Mouse (Mus musculus): Measurements from ENCODE around the gene Sh3bp4.
A peak's percentile ranks its signal among the peaks of the same experiment; 100 is the strongest.

Sh3bp4 gene

DNA sequence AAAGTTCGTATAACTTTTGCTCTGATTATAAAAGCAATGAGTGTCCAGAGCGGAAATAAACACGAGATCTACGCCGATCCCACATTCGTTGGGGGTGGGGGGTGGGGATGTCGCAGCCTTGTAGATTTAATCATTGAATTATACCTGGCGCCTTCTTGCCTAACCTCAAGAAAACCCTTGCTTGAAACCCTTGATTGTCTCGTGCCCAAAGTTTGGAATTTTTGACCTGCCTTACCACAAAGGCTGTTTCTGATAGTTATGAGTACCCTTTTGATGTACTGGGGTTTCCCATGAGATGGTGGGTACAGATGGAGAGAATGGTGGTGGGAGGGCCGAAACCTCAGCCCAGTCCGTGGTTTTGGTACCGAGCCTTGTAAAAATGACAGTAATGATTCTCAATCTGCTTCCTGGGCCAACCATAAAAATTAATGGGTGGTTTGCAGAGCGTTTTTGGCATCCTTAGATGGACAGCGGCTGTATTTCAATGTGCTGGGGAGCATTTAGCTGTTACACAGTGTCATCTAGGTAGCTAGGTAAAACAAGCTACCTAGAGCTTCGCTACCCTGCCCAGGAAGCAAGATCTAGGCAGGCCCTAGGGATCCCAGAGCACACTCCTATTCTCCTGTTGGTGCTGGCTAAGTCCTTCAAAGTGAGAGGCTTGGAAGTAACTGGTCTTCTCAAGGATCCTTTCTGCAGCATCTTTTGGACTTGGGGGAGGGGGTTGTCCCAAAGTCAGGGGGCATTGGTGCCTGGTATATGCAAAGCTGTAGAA, 1.3 kb downstream of the Sh3bp4 start:
- DNase-seq (ENCODE audit: low read depth, low spot score): no peak

DNA sequence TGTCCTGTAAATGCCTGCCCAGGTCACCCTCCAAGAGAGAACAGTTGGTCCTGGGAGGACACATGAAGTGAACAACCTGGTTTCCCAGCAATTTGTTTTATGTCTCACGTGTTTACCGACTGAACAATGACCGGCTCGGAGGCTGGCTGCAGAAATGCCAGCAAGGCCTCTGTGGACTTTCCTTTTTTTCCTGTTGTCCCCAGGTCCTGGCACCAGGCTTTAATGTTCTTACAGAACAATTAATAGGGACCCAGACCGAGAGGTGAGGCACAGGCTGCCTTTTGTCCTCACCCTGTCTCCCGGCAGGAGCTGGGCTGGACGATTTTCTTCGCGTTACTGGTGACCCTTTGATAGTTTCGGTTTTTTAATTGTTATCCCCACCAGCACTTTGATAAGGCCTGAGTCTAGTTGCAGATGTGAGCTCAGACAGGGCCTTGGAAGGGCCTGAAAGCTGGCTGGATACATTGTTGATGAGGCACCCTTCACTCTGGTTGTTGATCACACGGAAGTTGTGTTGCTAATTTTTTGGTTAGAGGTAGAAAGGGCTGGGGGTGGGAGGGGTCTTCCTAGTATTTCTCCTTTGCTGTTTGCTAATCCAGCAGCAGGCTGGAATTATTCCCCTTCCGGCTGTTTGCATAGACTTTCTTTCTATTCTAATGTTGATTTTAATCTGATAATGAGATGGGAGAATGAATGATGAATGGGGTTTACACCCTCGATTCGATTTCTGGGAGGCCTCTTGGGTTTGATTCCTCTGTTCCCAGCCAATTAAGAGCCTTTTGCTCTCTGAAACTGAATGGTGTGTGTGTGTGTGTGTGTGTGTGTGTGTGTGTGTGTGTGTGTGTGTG, 2.2 kb downstream of the Sh3bp4 start:
- peak; percentile 34 for DNase-seq (ENCODE audit: low read depth, low spot score)

GRCm38 (mm10) chr1:89073291-89073846, 3.2 kb downstream of the Sh3bp4 start:
- no peak for DNase-seq (ENCODE audit: low read depth, low spot score)

- DNase-seq (ENCODE audit: low read depth, low spot score): no peak
Observed at GRCm38 (mm10) chr1:89074678-89075077, 4.5 kb downstream of the Sh3bp4 start.

DNA sequence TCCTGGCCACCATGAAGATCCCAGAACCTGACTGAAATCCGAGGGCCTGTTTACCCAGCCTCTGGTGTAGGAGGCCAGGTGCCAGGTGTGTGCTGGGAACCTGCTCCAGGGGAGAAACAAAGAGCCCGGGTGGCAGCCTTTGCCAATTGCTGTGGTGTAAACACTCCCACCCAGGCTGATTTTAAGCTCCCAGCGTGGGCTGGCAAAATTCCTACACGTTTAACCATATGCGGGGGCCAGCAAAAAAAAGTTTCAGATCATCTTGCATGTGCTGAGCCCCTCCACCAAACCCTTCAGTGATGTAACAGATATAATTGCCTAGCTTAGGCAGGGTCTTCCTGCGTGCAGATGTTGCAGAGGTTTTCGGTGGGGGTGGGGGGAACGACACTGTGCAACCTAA, 4.9 kb downstream of the Sh3bp4 start:
- DNase-seq (ENCODE audit: low read depth, low spot score): no peak

- no peak for DNase-seq (ENCODE audit: low read depth, low spot score)
Observed at GRCm38 (mm10) chr1:89076777-89077176, 6.6 kb downstream of the Sh3bp4 start.

DNA sequence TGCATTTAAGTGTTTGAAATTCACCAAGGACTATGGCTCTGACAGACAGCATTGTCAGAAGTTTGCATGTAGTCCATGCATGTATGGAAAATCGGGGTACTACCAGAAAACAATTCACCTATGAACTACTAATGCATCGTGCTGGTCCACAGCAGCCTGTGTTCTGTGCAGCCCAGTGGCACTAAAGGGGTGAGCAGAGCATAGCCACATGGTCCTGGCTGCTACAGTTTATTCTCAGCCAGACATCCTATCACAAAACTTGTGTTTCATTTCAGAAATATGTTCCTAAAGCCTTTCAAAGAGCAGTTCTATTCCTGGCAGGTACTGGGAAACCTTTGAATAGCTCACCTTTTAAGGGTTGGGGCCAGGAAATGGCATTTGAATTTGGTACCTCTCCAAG, 8.0 kb downstream of the Sh3bp4 start:
- no peak for DNase-seq (ENCODE audit: low read depth, low spot score)

DNA sequence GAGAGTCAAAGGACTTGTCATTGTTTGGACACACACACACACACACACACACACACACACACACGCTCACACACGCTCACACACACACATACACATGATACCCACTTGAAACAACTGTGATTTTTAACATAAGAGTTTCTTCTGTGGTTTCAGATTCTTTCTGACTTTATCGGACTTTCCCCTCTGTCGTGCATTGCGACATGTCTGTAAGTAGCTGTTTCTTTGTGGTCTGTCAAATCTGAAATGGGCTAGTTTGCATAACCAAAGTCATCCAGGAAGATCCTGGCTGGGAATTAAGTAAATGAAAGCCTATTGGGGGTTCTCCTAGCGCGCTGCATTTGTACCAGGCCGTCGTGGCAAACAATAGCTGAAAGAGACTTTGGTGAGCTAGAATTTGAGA, 8.5 kb downstream of the Sh3bp4 start:
- DNase-seq (ENCODE audit: low read depth, low spot score): no peak

DNA sequence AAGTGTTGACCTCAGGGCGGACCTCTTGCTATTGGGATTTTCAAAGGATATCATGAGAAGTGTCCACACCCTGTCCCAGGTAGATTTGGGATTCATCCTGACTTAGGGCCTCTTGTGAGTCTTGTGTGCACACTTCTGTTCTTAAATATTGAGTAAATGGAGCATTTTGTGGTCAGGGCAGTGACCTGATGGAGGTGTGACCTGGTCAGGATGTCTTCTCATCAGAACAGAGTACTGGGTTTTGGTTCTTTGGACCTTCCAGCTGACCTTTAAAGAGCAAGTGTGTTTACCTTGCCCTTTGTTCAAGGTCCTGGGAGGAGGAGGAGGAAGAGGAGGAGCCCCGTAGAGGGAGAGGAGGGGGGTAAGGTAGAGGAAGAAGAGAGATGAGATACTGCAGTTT, 9.0 kb downstream of the Sh3bp4 start:
- DNase-seq (ENCODE audit: low read depth, low spot score): no peak

DNA sequence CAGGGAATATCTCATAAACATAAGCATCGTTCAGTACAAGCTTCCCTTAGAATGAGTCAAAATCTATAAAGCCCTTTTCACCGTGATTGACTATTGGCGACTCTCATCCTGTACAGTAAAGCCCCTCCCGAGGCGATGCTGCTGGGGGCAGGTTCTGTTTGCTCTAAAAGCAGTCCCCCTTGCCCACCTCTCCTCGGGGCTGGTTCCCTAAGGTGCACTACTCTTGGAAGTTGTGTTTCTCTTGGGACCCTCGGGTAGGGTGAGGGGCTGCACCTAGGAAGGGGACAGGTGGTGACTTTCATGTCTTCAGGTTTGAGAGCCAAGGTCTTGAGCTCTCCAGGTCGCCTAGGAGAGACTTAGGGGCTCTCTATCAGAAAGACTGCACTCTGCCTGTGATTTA, 10.2 kb downstream of the Sh3bp4 start:
- DNase-seq (ENCODE audit: low read depth, low spot score): no peak

DNA sequence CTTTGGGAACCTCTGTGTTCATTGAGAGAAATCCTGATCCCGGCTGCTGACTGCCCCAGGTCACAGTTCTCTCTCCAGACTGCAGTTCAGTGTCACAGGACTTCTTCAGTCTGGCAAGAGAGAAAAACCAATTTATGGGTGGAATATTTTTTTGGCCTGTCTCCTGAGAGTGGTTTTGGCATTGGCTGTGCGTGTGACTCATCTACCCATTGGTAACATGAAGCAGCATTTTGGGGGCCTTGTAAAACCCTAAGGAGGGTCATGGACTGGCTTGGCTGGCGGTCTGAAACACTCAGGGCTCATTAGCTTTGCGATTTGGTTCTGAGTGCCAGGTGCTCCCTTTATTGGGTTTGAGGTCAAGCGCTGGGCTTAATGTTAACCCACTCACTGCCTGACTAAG, 10.6 kb downstream of the Sh3bp4 start:
- no peak for DNase-seq (ENCODE audit: low read depth, low spot score)

DNA sequence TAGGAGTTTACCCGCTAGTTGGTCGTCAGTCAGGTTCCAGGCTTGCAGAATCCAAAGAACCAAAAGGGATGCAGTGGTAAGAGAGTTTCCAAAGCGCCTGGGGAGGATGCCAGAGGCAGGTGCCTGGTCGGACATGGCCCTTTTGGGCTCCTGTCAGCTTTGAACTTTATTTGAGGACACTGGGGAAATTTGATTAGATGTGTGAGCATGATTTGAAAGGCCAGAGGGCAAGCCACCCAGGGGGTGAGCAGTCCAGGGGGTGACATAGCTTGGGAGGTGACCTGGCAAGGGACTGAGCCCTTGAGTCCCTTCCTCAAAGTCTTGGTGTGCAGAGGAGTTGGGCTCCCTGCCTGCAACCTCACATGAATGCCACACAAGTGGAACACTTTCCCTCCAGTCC, 11.2 kb downstream of the Sh3bp4 start:
- no peak for DNase-seq (ENCODE audit: low read depth, low spot score)

DNA sequence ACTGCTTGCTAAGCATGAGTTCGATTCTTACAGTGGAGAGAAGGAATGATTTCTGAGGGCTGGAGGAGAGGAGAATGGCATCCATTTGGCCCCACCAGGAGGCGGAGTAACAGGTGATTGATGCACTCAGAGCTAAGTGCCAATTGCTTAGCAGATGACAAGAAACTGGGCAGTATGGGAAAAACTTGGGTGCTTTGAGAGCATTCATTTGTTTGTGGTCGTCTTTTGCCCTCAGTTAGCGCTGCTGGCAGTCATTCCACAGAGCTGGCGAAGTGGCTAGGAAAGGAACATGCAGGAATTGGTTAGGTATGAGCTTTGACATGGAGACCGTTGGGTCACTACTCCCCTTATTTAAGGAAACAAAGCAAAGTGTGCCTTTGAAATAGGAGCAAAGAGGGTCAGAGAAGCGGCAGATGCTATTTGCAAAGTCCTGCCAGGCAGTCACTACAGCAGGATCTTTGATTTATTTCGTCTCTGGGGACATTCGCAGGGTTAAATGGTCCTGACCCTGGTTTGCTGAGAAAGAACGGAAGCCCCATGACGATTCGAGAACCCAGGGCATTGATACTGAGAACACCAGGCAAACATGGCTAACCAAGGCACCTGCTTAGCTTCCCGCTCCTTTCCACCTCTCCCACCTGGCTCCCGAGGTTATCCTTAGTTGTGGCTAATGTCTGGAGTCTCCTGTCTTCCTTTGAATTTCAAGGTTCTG, 12.1 kb downstream of the Sh3bp4 start:
- no peak for DNase-seq (ENCODE audit: low read depth, low spot score)

GRCm38 (mm10) chr1:89086575-89087153, 16.4 kb downstream of the Sh3bp4 start:
- no peak for DNase-seq (ENCODE audit: low read depth, low spot score)

DNA sequence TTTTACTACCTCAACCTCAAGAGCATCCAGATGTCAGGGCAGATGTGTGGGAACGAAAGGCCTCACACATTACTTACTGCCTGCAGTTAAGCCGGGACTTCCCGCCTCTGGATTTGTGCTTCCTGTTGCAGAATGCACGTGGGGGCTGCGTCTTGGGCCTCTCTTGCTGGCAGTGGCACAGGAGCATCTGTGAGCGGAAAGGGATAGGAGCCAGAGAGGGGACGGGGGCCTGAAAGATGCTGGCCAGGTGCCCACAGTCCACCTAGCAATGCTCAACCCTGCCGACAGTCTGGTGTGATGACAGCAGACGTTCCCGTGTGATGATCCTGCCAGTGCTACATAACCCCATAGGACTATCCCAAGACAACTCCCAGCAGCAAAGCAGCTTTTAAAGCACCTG, 17.9 kb downstream of the Sh3bp4 start:
- DNase-seq (ENCODE audit: low read depth, low spot score): no peak

DNA sequence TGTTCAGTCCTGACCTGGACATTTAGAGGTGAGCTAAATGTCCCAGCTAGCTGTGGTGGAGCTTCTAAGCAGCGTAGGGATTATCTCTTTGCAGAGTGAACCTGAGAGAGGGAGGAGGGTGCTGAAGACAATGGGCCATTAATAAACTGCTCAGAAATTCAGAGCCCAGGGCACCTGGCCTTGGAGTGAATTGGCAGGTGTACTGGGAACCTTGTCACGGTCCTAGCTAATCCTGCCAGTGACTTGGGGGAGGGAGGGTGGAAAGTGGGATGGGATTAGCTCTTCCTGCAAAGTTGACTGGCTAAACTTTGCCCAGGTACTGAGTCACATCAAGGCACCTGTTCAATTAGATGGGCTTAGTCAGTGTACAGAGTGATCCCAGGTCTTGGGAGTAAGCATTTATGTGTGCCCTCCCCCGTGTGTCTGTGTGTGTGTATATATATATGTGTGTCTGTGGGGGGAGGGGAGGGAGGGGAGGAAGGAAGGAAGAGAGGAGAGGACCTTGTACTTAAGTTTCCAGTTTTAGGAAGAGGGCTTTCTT, 18.6 kb downstream of the Sh3bp4 start:
- DNase-seq (ENCODE audit: low read depth, low spot score): no peak

- no peak for DNase-seq (ENCODE audit: low read depth, low spot score)
Observed at GRCm38 (mm10) chr1:89089821-89090600, 19.8 kb downstream of the Sh3bp4 start.

GRCm38 (mm10) chr1:89090676-89091075, 20.5 kb downstream of the Sh3bp4 start:
- DNase-seq (ENCODE audit: low read depth, low spot score): no peak

DNA sequence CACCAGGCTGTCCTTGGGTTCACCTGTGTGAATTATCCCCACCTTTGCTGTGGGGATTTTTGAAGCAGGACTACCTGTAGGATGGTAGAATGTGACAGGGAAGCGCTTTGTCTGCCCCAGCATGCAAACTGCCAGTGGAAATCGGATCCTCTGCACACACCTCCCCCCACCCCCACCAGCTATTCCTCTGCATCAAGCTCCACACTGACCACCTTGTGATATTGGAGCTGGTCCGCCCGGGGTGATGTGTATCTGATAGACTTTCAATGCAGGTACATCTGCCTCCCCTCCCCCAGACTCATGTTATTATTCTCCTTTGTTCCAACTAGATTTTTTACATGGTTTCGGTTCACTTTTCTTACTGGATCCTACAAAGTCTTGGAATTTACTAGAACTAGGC, 21.8 kb downstream of the Sh3bp4 start:
- DNase-seq (ENCODE audit: low read depth, low spot score): peak; percentile 27

- peak; percentile 71 for DNase-seq (ENCODE audit: low read depth, low spot score)
Observed at GRCm38 (mm10) chr1:89092442-89092991, 22.3 kb downstream of the Sh3bp4 start.
